ENCODE assay signal across 8 mouse cellular contexts in genomic region chr12:74013739-74014138, GRCm38 (mm10). TPM values are rescaled to one million over a fixed set of nuclear protein-coding genes. Genes with fewer than 3 reads are reported as not detected.
DNase-seq lines count a peak whose midpoint lies in the region; ATAC-seq and TF ChIP-seq lines count a peak whose summit lies in the region.

No protein-coding gene starts in this region.

- no peak overlapping the region for H3K4me3 ChIP-seq in embryonic facial prominence, embryonic 10.5 days
- no peak overlapping the region for H3K4me3 ChIP-seq in intestine, embryonic 15.5 days (replicated peaks)
- H3K4me3 ChIP-seq in midbrain, embryonic 11.5 days (ENCODE audit: low read depth, low read length), result no peak overlapping the region
- H3K4me3 ChIP-seq in small intestine, adult 2 months (ENCODE audit: low read depth, low read length), result no peak overlapping the region

- H3K27me3 ChIP-seq in embryonic facial prominence, embryonic 10.5 days (replicated peaks; ENCODE audit: low read depth, poor library complexity, severe bottlenecking), result no peaks in the 10 kb centered on the region
- H3K27me3 ChIP-seq in intestine, embryonic 15.5 days (replicated peaks), result no peaks in the 10 kb centered on the region
- no peaks in the 10 kb centered on the region for H3K27me3 ChIP-seq in midbrain, embryonic 11.5 days (ENCODE audit: control insufficient read depth, insufficient read depth, low read length)
- no peaks in the 10 kb centered on the region for H3K27me3 ChIP-seq in small intestine, adult 2 months (ENCODE audit: control insufficient read depth, insufficient read depth, low read length)

- ATAC-seq in granulocyte monocyte progenitor cell, adult 5-6 weeks (replicated peaks; ENCODE audit: poor library complexity, severe bottlenecking), result peak; percentile 85
- ATAC-seq in intestine, embryonic 15.5 days, result peak; percentile 86
- ATAC-seq in midbrain, embryonic 11.5 days (ENCODE audit: low FRiP score), result peak; percentile 85; the same call in 1 of the 2 replicates

- no peaks in the 10 kb centered on the region for H3K36me3 ChIP-seq in embryonic facial prominence, embryonic 10.5 days (replicated peaks)
- no peaks in the 10 kb centered on the region for H3K36me3 ChIP-seq in intestine, embryonic 15.5 days
- H3K36me3 ChIP-seq in midbrain, embryonic 11.5 days (ENCODE audit: control insufficient read depth, insufficient read depth, low read length), result no peaks in the 10 kb centered on the region
- H3K36me3 ChIP-seq in small intestine, adult 2 months (ENCODE audit: control insufficient read depth, insufficient read depth, low read length), result no peaks in the 10 kb centered on the region

- peaks cover 10% of the 10 kb centered on the region for H3K4me1 ChIP-seq in embryonic facial prominence, embryonic 10.5 days
- no peaks in the 10 kb centered on the region for H3K4me1 ChIP-seq in intestine, embryonic 15.5 days (replicated peaks)
- H3K4me1 ChIP-seq in midbrain, embryonic 11.5 days (ENCODE audit: control insufficient read depth, insufficient read depth, low read length), result no peaks in the 10 kb centered on the region
- H3K4me1 ChIP-seq in small intestine, adult 2 months (ENCODE audit: control insufficient read depth, insufficient read depth, insufficient read length, low read length), result no peaks in the 10 kb centered on the region

- TF ChIP-seq POLR2A in small intestine, adult 2 months (IDR thresholded peaks at IDR 0.05; ENCODE audit: low read depth, low read length), result no peak

- intact Hi-C loops in left cerebral cortex, postnatal 10 days (cut with DNase I), result loop anchor here (2.0 kb wide), 1 partner anchor 309 kb away; no protein-coding TSS in a partner anchor

- DNase-seq in 3T3-L1 (ENCODE audit: low read depth, low spot score), result peak; percentile 88
- peak; percentile 88 for DNase-seq in adrenal gland, postnatal 14 days
- DNase-seq in embryonic facial prominence, embryonic 10.5 days (ENCODE audit: low spot score), result peak; percentile 86
- peak; percentile 76 to 78 for DNase-seq in left cerebral cortex, postnatal 10 days (ENCODE audit: extremely low spot score in 1 of 2, low spot score in 2 of 2)
- DNase-seq in midbrain, embryonic 11.5 days (ENCODE audit: low spot score, missing footprints), result peak; percentile 99

- peak; percentile 97 for TF ChIP-seq CTCF in small intestine, adult 2 months (IDR thresholded peaks at IDR 0.05; ENCODE audit: extremely low read depth, insufficient read length, insufficient replicate concordance, low read depth, low read length)

- H3K4me2 ChIP-seq in intestine, embryonic 15.5 days (replicated peaks), result peak overlapping the region; percentile 28; the same call in 1 of the 2 replicates
- H3K4me2 ChIP-seq in midbrain, embryonic 11.5 days, result no peak overlapping the region

- H3K9me3 ChIP-seq in embryonic facial prominence, embryonic 10.5 days, result no peaks in the 10 kb centered on the region
- no peaks in the 10 kb centered on the region for H3K9me3 ChIP-seq in intestine, embryonic 15.5 days
- no peaks in the 10 kb centered on the region for H3K9me3 ChIP-seq in midbrain, embryonic 11.5 days (ENCODE audit: control insufficient read depth, low read length)

- WGBS in embryonic facial prominence, embryonic 10.5 days, result 1% methylated on average over 6 of the region's 6 CpGs
- WGBS in intestine, embryonic 15.5 days, result under 1% methylated on average over 6 of the region's 6 CpGs
- 4% methylated on average over 6 of the region's 6 CpGs for WGBS in midbrain, embryonic 11.5 days
- WGBS in small intestine, adult 2 months, result 2% methylated on average over 6 of the region's 6 CpGs

- no peak overlapping the region for H3K27ac ChIP-seq in embryonic facial prominence, embryonic 10.5 days (replicated peaks)
- no peak overlapping the region for H3K27ac ChIP-seq in intestine, embryonic 15.5 days
- H3K27ac ChIP-seq in midbrain, embryonic 11.5 days (ENCODE audit: low read depth, low read length), result no peak overlapping the region
- H3K27ac ChIP-seq in small intestine, adult 2 months (ENCODE audit: insufficient read depth, low read depth, low read length), result no peak overlapping the region

- H3K9ac ChIP-seq in intestine, embryonic 15.5 days, result no peak overlapping the region
- H3K9ac ChIP-seq in midbrain, embryonic 11.5 days (ENCODE audit: low read length), result no peak overlapping the region

RNA-seq across cellular contexts. Expression of gene Syt16, which starts 16.3 kb away (rescaled TPM):
- total RNA-seq in adrenal gland, postnatal 14 days (2021), result 0.78 and 0.90 TPM in 2 replicates
- polyA plus RNA-seq in embryonic facial prominence, embryonic 10.5 days (2016; fragmentation: Nextera tagmentation; extraction: Ambion mirVana), result 1.5 and 2.1 TPM in 2 replicates
- total RNA-seq in granulocyte monocyte progenitor cell, adult 5-6 weeks (2014; fragmentation: Nextera tagmentation), result not detected in 2 replicates
- not detected in 2 replicates for total RNA-seq in granulocyte monocyte progenitor cell, adult 5-6 weeks (2017)
- 1.1 and 1.3 TPM in 2 replicates for polyA plus RNA-seq in intestine, embryonic 15.5 days (2015; fragmentation: Nextera tagmentation; extraction: Ambion mirVana)
- total RNA-seq in left cerebral cortex, postnatal 10 days (2021), result 100 to 1,000 TPM; 113 TPM
- 6.5 and 7.0 TPM in 2 replicates for polyA plus RNA-seq in midbrain, embryonic 11.5 days (2014; fragmentation: Nextera tagmentation; extraction: Ambion mirVana)
- polyA plus RNA-seq in small intestine, adult 2 months (2012; rRNA removed), result 0.95 TPM in 1 of 2 replicates, not detected in the other

RNA-seq across cellular contexts. Expression of gene Snapc1, which starts 49.5 kb away (rescaled TPM):
- 16.3 and 16.8 TPM in 2 replicates for total RNA-seq in adrenal gland, postnatal 14 days (2021)
- 20.5 and 20.6 TPM in 2 replicates for polyA plus RNA-seq in embryonic facial prominence, embryonic 10.5 days (2016; fragmentation: Nextera tagmentation; extraction: Ambion mirVana)
- 8.5 and 9.8 TPM in 2 replicates for total RNA-seq in granulocyte monocyte progenitor cell, adult 5-6 weeks (2014; fragmentation: Nextera tagmentation)
- total RNA-seq in granulocyte monocyte progenitor cell, adult 5-6 weeks (2017), result 6.2 and 16.9 TPM in 2 replicates
- 15.5 and 16.8 TPM in 2 replicates for polyA plus RNA-seq in intestine, embryonic 15.5 days (2015; fragmentation: Nextera tagmentation; extraction: Ambion mirVana)
- 10 to 100 TPM; 31.6 to 35.3 TPM for total RNA-seq in left cerebral cortex, postnatal 10 days (2021)
- polyA plus RNA-seq in midbrain, embryonic 11.5 days (2014; fragmentation: Nextera tagmentation; extraction: Ambion mirVana), result 23.1 and 26.6 TPM in 2 replicates
- 2.0 and 2.8 TPM in 2 replicates for polyA plus RNA-seq in small intestine, adult 2 months (2012; rRNA removed)
